Mouse (Mus musculus): Measurements from ENCODE around the gene Kank4.
"Not testable (repeated sequence)": the region's sequence is repeated elsewhere in the genome, so short reads cannot be mapped to it uniquely, and the experiment has no call there.

Kank4 gene

DNA sequence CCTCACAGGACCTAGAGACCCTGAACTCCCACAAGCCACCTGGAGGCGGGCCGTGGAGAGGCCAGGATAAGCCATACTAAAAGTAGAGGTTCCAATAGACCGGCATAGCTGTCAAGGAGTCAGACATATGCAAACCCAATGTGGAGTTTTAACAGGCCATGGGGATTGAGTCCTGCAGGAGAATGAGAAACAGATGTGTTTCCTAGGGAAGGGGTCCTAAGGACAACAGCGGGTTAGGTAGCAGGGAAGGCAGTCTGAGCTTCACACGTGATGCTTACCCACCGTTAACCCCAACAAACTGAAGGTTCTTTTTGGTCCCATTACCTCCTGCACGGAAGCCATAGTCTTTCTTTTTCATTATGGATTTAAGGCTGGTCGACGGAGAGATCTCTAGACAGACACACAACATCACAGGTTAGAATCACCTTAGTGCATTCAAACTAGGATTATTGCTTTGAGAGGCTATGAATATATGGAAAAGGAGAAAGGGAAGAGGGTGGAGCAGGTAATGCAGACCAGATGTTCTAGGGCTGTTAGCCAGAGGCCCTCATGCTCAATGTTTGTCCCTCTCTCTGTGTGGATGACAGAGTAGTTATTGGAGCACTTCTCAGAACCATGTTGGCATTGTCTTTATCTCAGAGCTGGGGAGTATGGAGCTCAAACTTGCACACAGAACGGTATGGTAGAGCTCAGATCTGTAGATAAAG lies 40.5 kb downstream of the Kank4 start:
- no peak for DNase-seq (ENCODE audit: low read depth)

DNA sequence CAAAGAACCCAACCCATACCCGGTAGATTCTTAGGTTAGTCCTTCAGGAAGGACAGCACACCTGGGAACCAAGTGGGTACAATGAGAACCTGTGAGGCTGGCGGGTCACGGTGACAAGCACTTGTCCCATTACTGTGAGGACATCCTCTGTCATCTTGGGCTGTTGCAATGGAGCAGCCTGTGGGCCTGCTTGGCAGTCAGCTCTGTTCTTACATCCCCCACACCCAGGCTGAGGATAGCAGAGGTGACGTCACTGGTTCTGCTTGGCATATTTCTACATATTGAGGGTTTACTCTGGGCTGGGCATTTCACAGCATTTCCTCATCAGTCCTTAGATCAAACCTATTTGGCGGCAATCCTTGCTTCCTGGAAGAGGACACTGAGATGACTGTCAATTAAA lies 43.6 kb downstream of the Kank4 start:
- DNase-seq (ENCODE audit: low read depth) = no peak

DNA sequence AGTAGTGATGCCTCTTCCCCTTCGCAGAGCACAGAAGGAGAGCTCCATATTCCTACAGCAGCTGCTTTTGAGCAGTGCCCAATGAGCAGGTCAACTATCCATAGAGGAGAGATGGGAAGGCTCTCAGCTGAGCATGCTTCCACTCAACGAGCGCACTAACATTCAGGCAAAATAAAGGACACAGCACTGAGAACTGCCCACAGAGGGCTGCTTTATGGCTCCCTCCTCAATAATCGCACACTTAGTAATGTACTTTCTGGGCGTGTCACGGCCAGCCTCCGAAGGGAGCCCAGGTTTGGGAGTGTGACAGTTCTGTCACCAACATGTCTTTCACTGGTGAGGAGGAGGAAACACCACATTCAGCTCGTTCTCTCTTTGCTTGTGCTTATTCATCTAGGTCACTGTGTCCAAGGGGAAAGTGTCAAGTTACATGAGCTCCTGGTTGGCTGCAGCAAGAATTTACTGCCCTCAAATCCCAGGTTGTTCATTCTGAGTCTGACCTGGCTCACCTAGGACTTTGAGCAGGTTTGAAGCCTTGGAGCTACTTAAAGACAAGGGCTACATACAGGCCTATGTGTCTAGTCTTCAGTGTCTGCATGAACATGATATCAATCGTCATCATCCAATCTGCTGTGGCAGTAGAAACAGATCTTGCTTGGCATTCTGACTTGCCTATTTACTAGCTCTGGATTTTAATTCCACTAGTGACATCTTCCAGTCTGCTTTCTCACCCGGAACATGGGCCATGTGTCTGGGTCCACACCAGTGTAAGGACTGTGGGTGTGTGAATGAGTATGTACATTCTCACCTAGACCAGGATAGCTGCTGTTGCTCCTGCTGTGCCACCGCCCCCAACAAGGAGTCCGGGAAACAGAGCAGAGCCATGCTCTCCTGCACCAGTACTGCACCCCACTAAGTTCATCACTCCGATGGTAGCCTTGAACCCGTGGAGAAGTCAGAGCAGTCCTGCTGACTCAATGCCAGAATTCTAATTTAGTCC lies 49.9 kb downstream of the Kank4 start:
- DNase-seq (ENCODE audit: low read depth) = no peak

- DNase-seq (ENCODE audit: low read depth) = no peak
Observed at GRCm38 (mm10) chr4:98758872-98759518, 58.3 kb downstream of the Kank4 start.

- DNase-seq (ENCODE audit: low read depth) = no peak
Observed at GRCm38 (mm10) chr4:98758012-98758821, 59.1 kb downstream of the Kank4 start.

GRCm38 (mm10) chr4:98756141-98756540 lies 61.2 kb downstream of the Kank4 start:
- no peak for DNase-seq (ENCODE audit: low read depth)

DNA sequence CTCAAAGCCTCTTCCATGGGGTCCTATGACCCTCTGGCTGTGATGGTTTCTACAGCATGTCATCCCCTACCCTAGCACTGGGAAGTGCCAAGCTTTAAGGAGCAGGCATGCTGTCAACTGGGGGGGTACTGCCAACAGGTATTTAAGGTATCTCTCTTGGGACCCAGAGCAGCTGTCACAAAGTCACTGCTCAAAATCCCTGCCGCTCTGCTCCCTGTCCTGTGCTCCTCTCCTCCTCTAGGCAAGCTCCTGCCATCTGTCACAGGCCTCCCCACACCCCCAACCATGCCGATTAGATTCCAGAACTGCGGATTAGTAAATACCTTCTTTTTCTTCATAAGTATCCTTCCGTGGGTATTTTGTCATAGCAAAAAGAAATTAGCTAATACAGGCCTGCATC lies 62.9 kb downstream of the Kank4 start:
- DNase-seq (ENCODE audit: low read depth) = no peak

DNA sequence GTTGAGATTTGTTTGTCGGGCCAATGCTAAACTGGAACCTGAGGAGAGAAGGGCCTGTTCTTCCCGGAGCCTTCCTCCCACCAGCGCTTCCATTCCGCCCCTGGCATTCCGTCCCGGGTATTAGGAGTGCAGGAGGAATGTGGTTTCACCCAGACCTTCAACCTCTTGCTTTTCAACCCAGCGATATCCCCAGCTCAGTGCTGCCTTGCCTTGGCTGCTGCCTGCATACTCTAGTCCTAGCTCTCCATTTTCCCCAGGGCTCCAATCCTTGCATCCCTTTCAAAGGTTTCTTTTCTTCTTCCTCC lies 73.5 kb downstream of the Kank4 start:
- DNase-seq (ENCODE audit: low read depth) = no peak

DNA sequence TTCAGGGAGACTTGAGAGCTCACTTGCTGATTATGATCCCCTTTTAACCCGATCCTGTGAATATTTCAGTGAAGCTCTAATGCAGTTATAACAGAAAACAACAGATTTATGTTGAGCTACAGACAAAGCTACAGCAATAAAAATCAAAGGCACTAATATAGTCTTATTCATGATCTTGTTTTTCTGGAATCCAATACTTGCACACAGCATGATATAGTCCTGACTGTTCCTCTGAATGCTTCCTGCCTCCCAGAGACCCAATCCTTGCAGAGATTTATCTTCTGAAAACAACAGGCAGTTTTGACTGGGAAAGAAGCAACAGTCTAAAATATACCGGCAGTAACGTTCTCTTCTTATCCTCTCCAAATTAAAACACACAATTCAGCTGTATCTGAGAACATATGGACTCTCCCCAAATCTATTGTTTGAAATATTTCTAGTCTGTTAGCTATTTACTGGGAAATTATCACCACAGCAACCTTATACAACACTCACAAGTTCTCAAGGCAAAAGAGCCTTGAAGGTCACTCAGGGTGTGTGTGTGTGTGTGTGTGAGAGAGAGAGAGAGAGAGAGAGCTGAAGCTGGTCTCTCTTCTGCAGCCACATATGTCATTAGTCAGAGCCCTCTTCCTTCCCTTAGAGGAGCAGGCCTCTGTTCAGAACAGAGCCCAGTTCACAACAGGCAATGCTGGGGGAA lies 74.0 kb downstream of the Kank4 start:
- DNase-seq (ENCODE audit: low read depth) = no peak

GRCm38 (mm10) chr4:98739753-98740152 lies 77.6 kb downstream of the Kank4 start:
- no peak for DNase-seq (ENCODE audit: low read depth)

GRCm38 (mm10) chr4:98733660-98734059 lies 83.7 kb downstream of the Kank4 start:
- no peak for DNase-seq (ENCODE audit: low read depth)

DNA sequence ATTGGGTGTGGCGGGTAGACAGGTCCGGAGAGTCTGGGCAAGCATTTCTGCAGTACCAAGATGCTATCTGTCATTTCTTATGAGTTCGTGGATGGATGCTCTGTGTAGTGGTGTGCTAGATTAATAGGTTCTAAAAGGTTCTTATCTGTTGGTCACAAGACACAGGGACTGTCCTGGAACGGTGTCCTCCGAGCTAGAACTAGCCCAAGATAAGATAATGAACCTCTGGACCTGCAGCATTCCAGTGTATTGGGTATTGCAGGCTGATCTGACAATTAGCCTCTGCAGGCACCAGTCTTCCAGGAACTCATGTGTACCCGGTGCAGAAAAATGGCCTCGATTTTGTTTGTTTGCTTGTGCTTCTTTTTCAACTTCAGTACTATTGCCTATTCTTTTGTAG lies 88.6 kb downstream of the Kank4 start:
- DNase-seq (ENCODE audit: low read depth) = no peak

GRCm38 (mm10) chr4:98727959-98728347 lies 89.4 kb downstream of the Kank4 start:
- DNase-seq (ENCODE audit: low read depth) = no peak

GRCm38 (mm10) chr4:98727295-98727958 lies 89.9 kb downstream of the Kank4 start:
- DNase-seq (ENCODE audit: low read depth) = no peak

- no peak for DNase-seq (ENCODE audit: low read depth)
Observed at GRCm38 (mm10) chr4:98726590-98727237, 90.6 kb downstream of the Kank4 start, which contains the start of gene L1td1. Gene L1td1 (plus strand): TSS chr4:98726734.

DNA sequence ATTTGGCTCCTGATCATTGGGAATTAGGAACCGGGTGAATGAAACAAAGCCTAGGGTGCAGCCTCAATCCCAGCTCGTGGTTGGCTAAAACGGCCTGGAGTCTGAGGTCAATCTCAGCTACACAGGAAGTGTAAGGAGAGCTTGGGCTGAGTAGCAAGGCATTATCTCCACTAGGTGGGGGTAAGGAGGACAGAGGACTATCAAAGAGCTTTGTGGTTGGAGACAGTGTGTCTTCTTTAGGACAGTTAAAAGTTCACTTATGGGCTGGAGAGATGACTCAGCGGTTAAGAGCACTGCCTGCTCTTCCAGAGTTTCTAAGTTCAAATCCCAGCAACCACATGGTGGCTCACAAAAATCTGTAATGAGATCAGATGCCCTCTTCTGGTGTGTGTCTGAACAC lies 91.9 kb downstream of the Kank4 start:
- peak; percentile 5 for DNase-seq (ENCODE audit: low read depth)

GRCm38 (mm10) chr4:98724682-98725081 lies 92.7 kb downstream of the Kank4 start:
- DNase-seq (ENCODE audit: low read depth) = not testable (repeated sequence)

DNA sequence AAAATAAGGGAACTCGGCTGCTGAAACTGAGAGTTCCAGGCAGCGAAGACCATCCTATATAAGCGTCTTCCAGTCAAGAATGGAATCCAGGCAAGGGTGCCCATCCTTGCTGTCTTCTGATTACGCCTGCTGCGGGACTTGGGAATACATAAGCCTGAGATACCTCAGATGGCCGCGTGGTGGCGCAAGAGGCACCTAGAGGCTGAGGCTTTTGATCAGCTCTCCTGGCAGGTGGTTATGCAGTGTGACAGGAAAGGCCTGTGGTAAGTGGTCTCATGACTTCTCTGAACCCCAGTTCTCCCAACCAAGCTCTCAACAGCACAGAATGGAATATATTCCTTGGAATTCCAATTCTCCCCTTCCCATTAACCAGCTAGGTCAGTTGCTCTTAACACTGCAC lies 94.9 kb downstream of the Kank4 start:
- peak; percentile 38 for DNase-seq (ENCODE audit: low read depth)

GRCm38 (mm10) chr4:98718547-98718917 lies 98.8 kb downstream of the Kank4 start:
- no peak for DNase-seq (ENCODE audit: low read depth)
